Mouse (Mus musculus) midbrain, embryonic 11.5 days (tissue): ENCODE data around the gene Terb2. TPM values are rescaled to one million over a fixed set of nuclear protein-coding genes. Genes with fewer than 3 reads are reported as not detected.
"Not testable (repeated sequence)": the region's sequence is repeated elsewhere in the genome, so short reads cannot be mapped to it uniquely, and the experiment has no call there.

Experiments used
- ATAC-seq: fragments of 200-750 bp; cut with Nextera tagmentation; 2 replicates; pipeline ENCODE4 v1.8.0; 2017; ENCODE audit warnings: moderate TSS enrichment, moderate library complexity; ENCODE audit not compliant: low FRiP score
- DNase-seq: peaks from one replicate; pipeline ENCODE4 v3.0.0; 2015; ENCODE audit warnings: low spot score; ENCODE audit errors: missing footprints
- H3K27ac ChIP-seq: fragments of 300-500 bp; sonication (generic); 2 replicates; pipeline ENCODE4 v1.5.1; 2014; ENCODE audit warnings: low read depth, low read length
- H3K27me3 ChIP-seq: fragments of 300-500 bp; sonication (generic); 2 replicates; pipeline ENCODE4 v1.6.1; 2014; ENCODE audit warnings: mild to moderate bottlenecking, low read length, moderate library complexity, mixed read lengths; ENCODE audit not compliant: control insufficient read depth, insufficient read depth
- H3K36me3 ChIP-seq: fragments of 300-500 bp; sonication (generic); 2 replicates; pipeline ENCODE4 v1.6.1; 2014; ENCODE audit warnings: mild to moderate bottlenecking, low read length, moderate library complexity, mixed read lengths; ENCODE audit not compliant: control insufficient read depth, insufficient read depth
- H3K4me1 ChIP-seq: fragments of 300-500 bp; sonication (generic); 2 replicates; pipeline ENCODE4 v1.6.1; 2014; ENCODE audit warnings: low read length; ENCODE audit not compliant: control insufficient read depth, insufficient read depth
- H3K4me2 ChIP-seq: fragments of 300-500 bp; sonication (generic); 2 replicates; pipeline ENCODE4 v1.6.1; 2014; ENCODE audit warnings: mild to moderate bottlenecking, moderate library complexity
- H3K4me3 ChIP-seq: fragments of 300-500 bp; sonication (generic); 2 replicates; pipeline ENCODE4 v1.5.1; 2014; ENCODE audit warnings: low read depth, low read length
- H3K9ac ChIP-seq: fragments of 300-500 bp; sonication (generic); 2 replicates; pipeline ENCODE4 v1.6.1; 2014; ENCODE audit warnings: low read length
- H3K9me3 ChIP-seq: fragments of 300-500 bp; sonication (generic); 2 replicates; pipeline ENCODE4 v1.6.1; 2016; ENCODE audit warnings: low read length; ENCODE audit not compliant: control insufficient read depth
- WGBS: fragments of 180-500 bp; shearing (Covaris S2); extraction: QIAGEN DNeasy Blood & Tissue Kit; methylation state at CpG from one replicate; pipeline ENCODE4 v1.1.7; 2014; 5-methylcytosine and 5-hydroxymethylcytosine counted together
- polyA plus RNA-seq: library from polyadenylated mRNA; unstranded; fragments of >200 nt; fragmentation: Nextera tagmentation; extraction: Ambion mirVana; gene quantifications from 2 replicates; pipeline ENCODE4 v1.2.1, GENCODE M21; 2014

The Terb2 gene
- polyA plus RNA-seq, 1 experiment from 2014 or later: not detected

DNA sequence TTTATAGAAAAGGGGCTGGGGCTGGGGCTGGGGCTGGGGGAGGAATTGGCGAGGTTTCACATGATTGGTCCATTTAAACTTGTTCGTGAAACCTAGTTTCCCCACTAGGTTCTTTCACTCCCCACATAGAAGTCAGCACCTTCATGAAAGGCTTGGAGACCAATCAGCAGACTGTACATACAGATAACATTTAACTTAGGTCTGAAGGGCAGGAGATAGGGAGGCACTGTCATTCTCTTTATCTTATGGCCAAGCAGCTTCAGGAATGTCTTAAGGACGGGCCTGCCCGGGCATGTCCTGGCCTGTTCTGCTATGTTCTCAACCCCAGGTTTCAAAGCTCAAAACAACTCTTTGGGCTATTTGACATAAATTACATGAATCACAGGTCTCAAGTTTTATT lies 31.0 kb downstream of the Terb2 start:
- H3K27ac ChIP-seq, H3K9ac ChIP-seq, H3K9me3 ChIP-seq, H3K4me1 ChIP-seq, DNase-seq, H3K27me3 ChIP-seq, H3K36me3 ChIP-seq, ATAC-seq, H3K4me3 ChIP-seq, H3K4me2 ChIP-seq: not testable (repeated sequence)
- WGBS: 95% methylated on average over 4 of the region's 4 CpGs

DNA sequence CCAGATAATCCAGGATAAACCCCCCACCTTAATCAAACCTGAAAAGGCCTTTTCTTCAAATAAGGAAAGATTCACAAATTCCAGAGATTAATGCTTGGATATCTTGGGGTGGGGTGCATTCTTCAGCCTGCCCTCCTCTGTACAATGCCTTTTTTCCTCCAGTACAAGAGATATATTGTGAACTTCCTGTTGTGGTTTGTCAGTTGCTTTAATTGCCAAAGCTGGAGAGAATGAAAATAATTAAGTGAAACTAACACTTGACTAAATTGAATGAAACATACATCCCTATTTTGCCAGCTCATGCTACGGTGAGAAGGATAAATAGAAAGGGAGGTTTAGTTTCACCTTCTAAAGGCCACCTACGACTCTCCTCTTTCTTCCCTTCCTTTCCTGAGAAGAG lies 32.2 kb downstream of the Terb2 start:
- Histone ChIP-seq H3K4me1 (no peaks in the 10 kb centered on the region), H3K4me2 (no peak overlapping the region), H3K9ac (no peak overlapping the region), H3K9me3 (no peaks in the 10 kb centered on the region), H3K27ac (no peak overlapping the region), H3K36me3 (no peaks in the 10 kb centered on the region), H3K27me3 (no peaks in the 10 kb centered on the region), H3K4me3 (no peak overlapping the region)
- no peak for DNase-seq
- no peak for ATAC-seq
- 85% methylated on average over 2 of the region's 2 CpGs for WGBS

DNA sequence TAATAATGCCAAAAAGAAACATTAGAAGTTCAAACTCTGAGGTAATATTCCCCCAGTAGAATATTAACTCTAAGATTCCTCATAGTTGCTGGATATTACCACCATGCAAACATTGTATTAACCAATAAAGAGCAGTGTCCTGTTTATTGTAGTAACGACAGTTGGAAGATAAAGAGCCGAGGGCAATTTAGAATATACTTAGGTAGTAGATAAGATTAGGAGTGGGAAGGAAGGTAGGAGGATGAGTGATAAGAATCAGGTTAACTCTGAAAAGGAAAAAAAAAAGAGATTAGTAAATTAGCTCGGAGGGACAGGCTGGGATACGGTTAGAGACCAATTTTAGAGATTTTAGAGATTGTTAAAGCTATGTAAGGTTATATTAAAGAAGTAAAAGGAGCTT lies 35.3 kb downstream of the Terb2 start:
- Histone ChIP-seq H3K9me3 (no peaks in the 10 kb centered on the region), H3K9ac (no peak overlapping the region), H3K27ac (no peak overlapping the region), H3K4me3 (no peak overlapping the region), H3K4me1 (no peaks in the 10 kb centered on the region), H3K4me2 (no peak overlapping the region), H3K36me3 (no peaks in the 10 kb centered on the region), H3K27me3 (no peaks in the 10 kb centered on the region)
- DNase-seq (no peak), ATAC-seq (no peak)
- 81% methylated on average over 4 of the region's 4 CpGs for WGBS

DNA sequence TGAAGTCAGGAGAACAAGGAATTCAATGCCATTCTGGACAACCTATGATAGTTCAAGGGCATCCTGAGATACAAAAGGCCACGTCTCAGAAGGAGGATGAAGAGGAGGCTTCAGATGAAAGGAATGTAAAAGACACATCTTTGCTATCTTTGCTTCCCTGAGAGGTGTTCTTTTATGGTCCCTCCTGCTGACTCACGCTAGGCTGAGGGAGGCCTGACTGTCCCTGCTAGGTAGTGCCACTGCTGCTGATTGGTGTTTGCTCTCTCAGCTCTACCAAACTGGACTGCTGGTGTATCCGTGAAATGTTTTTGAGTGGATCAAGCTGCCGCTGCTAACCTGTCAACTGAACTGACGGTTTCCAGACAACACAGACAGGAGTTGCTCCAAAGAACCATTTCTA lies 35.7 kb downstream of the Terb2 start:
- Histone ChIP-seq H3K9ac (no peak overlapping the region), H3K27ac (no peak overlapping the region), H3K36me3 (no peaks in the 10 kb centered on the region), H3K4me2 (no peak overlapping the region), H3K4me3 (no peak overlapping the region), H3K27me3 (no peaks in the 10 kb centered on the region), H3K9me3 (no peaks in the 10 kb centered on the region), H3K4me1 (no peaks in the 10 kb centered on the region)
- no peak for ATAC-seq
- no peak for DNase-seq
- WGBS: 77% methylated on average over 5 of the region's 5 CpGs

DNA sequence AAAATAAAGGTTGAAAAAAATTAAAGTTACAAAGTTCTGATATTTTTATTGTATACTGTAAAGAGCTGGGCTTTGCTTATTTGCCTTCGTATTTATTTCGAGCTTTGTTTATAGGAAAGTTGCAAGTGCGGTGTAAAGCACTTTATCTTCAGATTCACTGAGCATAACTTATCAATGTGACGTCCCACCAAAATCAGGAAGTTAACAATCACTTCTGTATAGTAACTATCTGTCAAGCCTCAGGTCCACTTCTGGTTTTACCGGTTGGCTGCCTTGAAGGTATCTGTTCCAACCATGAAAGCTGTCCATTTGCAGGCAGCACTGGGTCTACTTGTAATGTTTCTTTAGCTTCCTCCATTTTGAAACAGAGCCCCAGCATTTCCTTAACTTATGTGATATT lies 36.2 kb downstream of the Terb2 start:
- Histone ChIP-seq H3K4me3 (no peak overlapping the region), H3K9ac (no peak overlapping the region), H3K27me3 (no peaks in the 10 kb centered on the region), H3K9me3 (no peaks in the 10 kb centered on the region), H3K4me1 (no peaks in the 10 kb centered on the region), H3K4me2 (no peak overlapping the region), H3K36me3 (no peaks in the 10 kb centered on the region), H3K27ac (no peak overlapping the region)
- no peak for ATAC-seq
- DNase-seq: no peak
- 95% methylated on average over 5 of the region's 5 CpGs for WGBS

DNA sequence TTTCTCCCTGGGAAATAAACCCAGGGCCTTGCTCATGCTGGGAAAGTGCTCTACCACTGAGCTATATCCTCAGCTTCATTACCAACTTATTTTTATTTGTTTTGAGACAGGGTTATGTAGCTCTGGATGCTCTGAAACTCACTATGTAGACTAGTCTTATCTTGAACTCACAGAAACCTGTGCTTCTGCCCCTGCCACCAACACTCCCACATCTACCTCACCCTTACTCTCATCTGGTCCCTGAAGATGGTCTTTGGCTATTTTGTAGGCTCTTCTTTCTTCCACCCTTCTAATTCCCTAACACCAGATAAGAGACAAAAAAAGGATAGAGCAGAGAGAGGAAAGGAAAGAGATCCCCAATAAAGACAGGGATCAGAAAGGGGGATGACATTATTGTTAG lies 37.6 kb downstream of the Terb2 start:
- Histone ChIP-seq H3K9ac (no peak overlapping the region), H3K27ac (no peak overlapping the region), H3K36me3 (no peaks in the 10 kb centered on the region), H3K4me3 (no peak overlapping the region), H3K4me1 (no peaks in the 10 kb centered on the region), H3K4me2 (no peak overlapping the region), H3K27me3 (no peaks in the 10 kb centered on the region), H3K9me3 (no peaks in the 10 kb centered on the region)
- DNase-seq (no peak), ATAC-seq (no peak)

DNA sequence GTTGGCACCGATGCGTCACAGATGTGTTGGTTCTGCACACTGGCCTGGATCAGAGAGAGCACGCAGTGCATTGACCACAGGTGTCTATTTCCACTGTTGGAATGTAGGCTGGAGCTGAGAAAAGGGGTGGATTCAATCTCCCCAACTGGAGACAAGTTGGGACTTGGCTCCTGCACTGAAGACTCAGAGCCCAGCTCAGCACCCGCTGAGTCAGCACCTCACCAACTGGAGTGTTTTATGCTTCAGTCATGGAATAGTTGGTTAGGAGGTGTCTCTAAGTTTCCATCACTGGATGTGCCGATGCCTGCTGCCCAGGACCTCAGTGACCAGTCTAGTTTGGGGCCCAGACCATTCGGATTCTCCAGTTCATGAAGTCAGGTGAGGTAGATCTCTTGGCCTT lies 44.3 kb downstream of the Terb2 start:
- Histone ChIP-seq H3K36me3 (no peaks in the 10 kb centered on the region), H3K9me3 (no peaks in the 10 kb centered on the region), H3K4me2 (no peak overlapping the region), H3K4me1 (peaks cover 6% of the 10 kb centered on the region; the same call in 1 of the 2 replicates), H3K4me3 (no peak overlapping the region), H3K27ac (no peak overlapping the region), H3K27me3 (no peaks in the 10 kb centered on the region), H3K9ac (no peak overlapping the region)
- DNase-seq: no peak
- 89% methylated on average over 6 of the region's 6 CpGs for WGBS
- no peak for ATAC-seq

DNA sequence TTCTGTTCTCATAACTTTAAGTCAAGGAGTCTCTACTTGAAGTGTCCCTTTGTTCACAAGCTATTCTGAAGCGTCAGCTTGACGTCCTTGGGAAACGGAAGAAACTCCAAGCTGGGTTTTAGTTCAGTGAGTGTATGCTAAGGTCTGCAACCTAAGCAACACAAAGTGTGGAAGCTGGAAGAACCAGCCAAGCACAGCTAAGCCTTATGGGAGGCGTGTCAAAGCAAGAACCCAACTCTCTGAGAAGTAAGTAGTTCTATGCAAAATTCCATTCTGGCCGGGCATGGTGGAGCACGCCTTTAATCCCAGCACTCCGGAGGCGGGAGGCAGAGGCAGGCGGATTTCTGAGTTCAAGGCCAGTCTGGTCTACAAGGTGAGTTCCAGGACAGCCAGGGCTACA lies 45.5 kb downstream of the Terb2 start:
- H3K4me1 ChIP-seq: peaks cover 6% of the 10 kb centered on the region; the same call in 1 of the 2 replicates
- WGBS: 65% methylated on average over 9 of the region's 9 CpGs

DNA sequence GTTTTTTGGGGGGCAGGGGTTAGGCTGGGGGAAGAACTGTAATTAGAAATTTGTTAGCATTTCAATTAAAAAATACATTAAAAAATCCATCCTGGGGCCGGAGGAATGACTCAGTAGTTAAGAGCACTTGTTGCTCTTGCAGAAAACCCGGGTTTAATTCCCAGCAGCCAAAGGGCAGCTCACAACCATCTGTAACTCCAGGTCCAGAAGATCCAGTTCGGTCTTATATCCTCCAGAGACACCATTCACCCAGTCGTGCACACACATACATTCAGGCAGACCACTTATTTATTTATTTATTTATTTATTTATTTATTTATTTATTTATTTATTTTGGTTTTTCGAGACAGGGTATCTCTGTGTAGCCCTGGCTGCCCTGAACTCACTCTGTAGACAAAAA lies 47.3 kb downstream of the Terb2 start:
- 51% methylated on average over 5 of the region's 5 CpGs for WGBS
- no peaks in the 10 kb centered on the region for H3K9me3 ChIP-seq
- H3K4me2 ChIP-seq: no peak overlapping the region
- no peaks in the 10 kb centered on the region; the same call in 1 of the 2 replicates for H3K27me3 ChIP-seq
- H3K9ac ChIP-seq: no peak overlapping the region
- DNase-seq: no peak
- H3K4me3 ChIP-seq: no peak overlapping the region
- H3K36me3 ChIP-seq: no peaks in the 10 kb centered on the region
- ATAC-seq: no peak
- H3K4me1 ChIP-seq: peaks cover 6% of the 10 kb centered on the region; the same call in 1 of the 2 replicates
- no peak overlapping the region for H3K27ac ChIP-seq

More for the DNA sequence above, 45.5 kb downstream of the Terb2 start:
- DNase-seq (no peak), ATAC-seq (no peak)
- H3K27me3 ChIP-seq: no peaks in the 10 kb centered on the region
- H3K4me3 ChIP-seq: no peak overlapping the region
- H3K36me3 ChIP-seq: no peaks in the 10 kb centered on the region
- H3K27ac ChIP-seq: no peak overlapping the region
- H3K9me3 ChIP-seq: no peaks in the 10 kb centered on the region
- no peak overlapping the region for H3K4me2 ChIP-seq
- no peak overlapping the region for H3K9ac ChIP-seq
